Mouse (Mus musculus): ENCODE measurements around the gene Gm10772. TPM values are rescaled to one million over a fixed set of nuclear protein-coding genes. Genes with fewer than 3 reads are reported as not detected.
"Not testable (repeated sequence)": the region's sequence is repeated elsewhere in the genome, so short reads cannot be mapped to it uniquely, and the experiment has no call there.

Gene Gm10772
- not detected in 2 replicates for polyA plus RNA-seq (2014; fragmentation: Nextera tagmentation; extraction: Ambion mirVana)

- WGBS: no CpG with 5 or more reads among the region's 3 CpGs
Measured at GRCm38 (mm10) chr13:66227473-66227872, at the start of gene Gm10772. Gm10772 (minus strand) TSS chr13:66227573.

DNA sequence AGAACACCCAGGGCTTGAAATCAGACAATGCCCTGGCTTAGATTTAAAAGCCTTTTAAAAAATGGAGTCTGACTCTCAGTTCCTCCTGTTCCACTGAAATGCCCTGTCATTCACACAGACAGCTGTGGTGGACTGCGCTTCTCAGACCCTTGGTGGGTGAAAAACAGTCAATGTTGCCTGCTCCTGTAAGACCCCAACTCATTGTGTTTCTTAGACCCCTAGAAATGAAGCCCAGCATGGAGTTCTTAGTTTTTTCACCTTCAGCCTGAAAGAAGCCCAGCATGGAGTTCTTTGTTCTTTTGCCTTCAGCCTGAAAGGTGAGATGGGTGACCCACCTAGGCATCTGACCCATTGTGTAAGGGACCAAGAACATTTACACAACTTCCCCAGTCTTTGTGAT lies 36.5 kb upstream of the Gm10772 start:
- H3K4me2 ChIP-seq (ENCODE audit: low read length); H3K4me1 ChIP-seq (replicated peaks; ENCODE audit: control insufficient read depth, insufficient read depth, low read length); H3K27me3 ChIP-seq (replicated peaks; ENCODE audit: control insufficient read depth, insufficient read depth, low read length); H3K9me3 ChIP-seq (ENCODE audit: control insufficient read depth, low read length); H3K4me3 ChIP-seq (ENCODE audit: low read depth, low read length); DNase-seq (ENCODE audit: low spot score); H3K27ac ChIP-seq (ENCODE audit: low read depth); ATAC-seq (replicated peaks; ENCODE audit: low FRiP score, low TSS enrichment, low read depth); H3K36me3 ChIP-seq (ENCODE audit: control insufficient read depth, insufficient read depth, low read length); H3K9ac ChIP-seq (ENCODE audit: low read length): not testable (repeated sequence)
- no CpG with 5 or more reads among the region's 1 CpGs for WGBS

More at GRCm38 (mm10) chr13:66227473-66227872, at the start of gene Gm10772:
- H3K4me1 ChIP-seq (replicated peaks; ENCODE audit: control insufficient read depth, insufficient read depth, low read length); H3K9ac ChIP-seq (ENCODE audit: low read length); ATAC-seq (replicated peaks; ENCODE audit: low FRiP score, low TSS enrichment, low read depth); DNase-seq (ENCODE audit: low spot score); H3K9me3 ChIP-seq (ENCODE audit: control insufficient read depth, low read length); H3K27me3 ChIP-seq (replicated peaks; ENCODE audit: control insufficient read depth, insufficient read depth, low read length); H3K4me2 ChIP-seq (ENCODE audit: low read length); H3K27ac ChIP-seq (ENCODE audit: low read depth); H3K4me3 ChIP-seq (ENCODE audit: low read depth, low read length); H3K36me3 ChIP-seq (ENCODE audit: control insufficient read depth, insufficient read depth, low read length): not testable (repeated sequence)

DNA sequence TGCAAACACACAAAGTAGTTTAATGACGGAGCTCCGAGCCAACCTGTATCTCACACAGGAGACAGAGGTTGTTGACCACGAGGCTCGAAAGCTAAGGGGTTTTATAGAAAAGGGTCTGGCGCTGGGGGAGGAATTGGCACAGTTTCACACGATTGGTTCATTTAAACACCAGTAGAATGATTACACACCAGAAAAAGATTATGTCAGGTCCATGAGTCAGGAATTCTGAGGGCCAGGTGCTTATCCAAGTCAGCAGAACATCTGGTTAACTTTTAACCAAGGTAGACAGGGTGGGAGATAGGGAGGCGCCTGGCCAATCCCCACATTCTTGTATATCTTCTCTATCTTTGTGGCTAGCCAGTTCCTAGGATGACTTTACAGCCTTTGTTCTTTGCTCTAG lies 35.8 kb upstream of the Gm10772 start:
- not testable (repeated sequence) for H3K36me3 ChIP-seq (ENCODE audit: control insufficient read depth, insufficient read depth, low read length); H3K9me3 ChIP-seq (ENCODE audit: control insufficient read depth, low read length); H3K4me2 ChIP-seq (ENCODE audit: low read length); ATAC-seq (replicated peaks; ENCODE audit: low FRiP score, low TSS enrichment, low read depth); H3K27ac ChIP-seq (ENCODE audit: low read depth); H3K9ac ChIP-seq (ENCODE audit: low read length); H3K27me3 ChIP-seq (replicated peaks; ENCODE audit: control insufficient read depth, insufficient read depth, low read length); H3K4me1 ChIP-seq (replicated peaks; ENCODE audit: control insufficient read depth, insufficient read depth, low read length); H3K4me3 ChIP-seq (ENCODE audit: low read depth, low read length); DNase-seq (ENCODE audit: low spot score)
- WGBS: no CpG with 5 or more reads among the region's 7 CpGs

- no peaks in the 10 kb centered on the region for H3K9me3 ChIP-seq (ENCODE audit: control insufficient read depth, low read length)
- H3K4me2 ChIP-seq (ENCODE audit: low read length): no peak overlapping the region
- H3K27ac ChIP-seq (ENCODE audit: low read depth): no peak overlapping the region
- H3K4me3 ChIP-seq (ENCODE audit: low read depth, low read length): no peak overlapping the region
- no peaks in the 10 kb centered on the region for H3K36me3 ChIP-seq (ENCODE audit: control insufficient read depth, insufficient read depth, low read length)
- H3K9ac ChIP-seq (ENCODE audit: low read length): no peak overlapping the region
- H3K27me3 ChIP-seq (replicated peaks; ENCODE audit: control insufficient read depth, insufficient read depth, low read length): no peaks in the 10 kb centered on the region
- ATAC-seq (replicated peaks; ENCODE audit: low FRiP score, low TSS enrichment, low read depth): no peak
- no peak for DNase-seq (ENCODE audit: low spot score)
- no peaks in the 10 kb centered on the region for H3K4me1 ChIP-seq (replicated peaks; ENCODE audit: control insufficient read depth, insufficient read depth, low read length)
- WGBS: no CpG with 5 or more reads among the region's 11 CpGs
Measured at GRCm38 (mm10) chr13:66214349-66214748, 13.0 kb downstream of the Gm10772 start.

GRCm38 (mm10) chr13:66213811-66214210 lies 13.6 kb downstream of the Gm10772 start:
- H3K9me3 ChIP-seq (ENCODE audit: control insufficient read depth, low read length); DNase-seq (ENCODE audit: low spot score); H3K4me3 ChIP-seq (ENCODE audit: low read depth, low read length); ATAC-seq (replicated peaks; ENCODE audit: low FRiP score, low TSS enrichment, low read depth); H3K4me2 ChIP-seq (ENCODE audit: low read length); H3K4me1 ChIP-seq (replicated peaks; ENCODE audit: control insufficient read depth, insufficient read depth, low read length); H3K9ac ChIP-seq (ENCODE audit: low read length); H3K27ac ChIP-seq (ENCODE audit: low read depth); H3K36me3 ChIP-seq (ENCODE audit: control insufficient read depth, insufficient read depth, low read length); H3K27me3 ChIP-seq (replicated peaks; ENCODE audit: control insufficient read depth, insufficient read depth, low read length): not testable (repeated sequence)
- no CpG with 5 or more reads among the region's 1 CpGs for WGBS

GRCm38 (mm10) chr13:66179172-66179571 lies 48.2 kb downstream of the Gm10772 start:
- H3K9me3 ChIP-seq (ENCODE audit: control insufficient read depth, low read length); H3K4me3 ChIP-seq (ENCODE audit: low read depth, low read length); H3K36me3 ChIP-seq (ENCODE audit: control insufficient read depth, insufficient read depth, low read length); H3K4me1 ChIP-seq (replicated peaks; ENCODE audit: control insufficient read depth, insufficient read depth, low read length); H3K9ac ChIP-seq (ENCODE audit: low read length); H3K27me3 ChIP-seq (replicated peaks; ENCODE audit: control insufficient read depth, insufficient read depth, low read length); DNase-seq (ENCODE audit: low spot score); H3K4me2 ChIP-seq (ENCODE audit: low read length); ATAC-seq (replicated peaks; ENCODE audit: low FRiP score, low TSS enrichment, low read depth); H3K27ac ChIP-seq (ENCODE audit: low read depth): not testable (repeated sequence)
- WGBS: 82% methylated on average over 4 of the region's 12 CpGs

Other genes with a start within 250 kb of the Gm10772 start
- not detected in 2 replicates for gene Gm10324, start 108.0 kb downstream of the Gm10772 start, polyA plus RNA-seq (2014; fragmentation: Nextera tagmentation; extraction: Ambion mirVana)
- not detected in 2 replicates for gene 2410141K09Rik, start 213.5 kb upstream of the Gm10772 start, polyA plus RNA-seq (2014; fragmentation: Nextera tagmentation; extraction: Ambion mirVana)